Mouse (Mus musculus) MEL (cell line): ENCODE data around the gene Idh3b. TPM values are rescaled to one million over a fixed set of nuclear protein-coding genes. Genes with fewer than 3 reads are reported as not detected.

Experiments
- DNase-seq: peaks from one replicate; pipeline ENCODE4 v3.0.0; 2011; ENCODE audit warnings: low read depth, low spot score
- H3K27ac ChIP-seq: 2 replicates; pipeline ENCODE4 v1.5.1; 2012; ENCODE audit warnings: low read depth, mild to moderate bottlenecking, control low read depth, low read length, moderate library complexity; ENCODE audit not compliant: control insufficient read depth
- H3K27me3 ChIP-seq, 2 experiments: fragments of 150-350 bp in 1 of 2; sonication (generic) in 1 of 2; 2 replicates each; pipeline ENCODE4 v1.6.1; 2012; ENCODE audit warnings: low read length in 2 of 2, mild to moderate bottlenecking in 2 of 2, improper control_type of control experiment in 1 of 2, moderate library complexity in 1 of 2; ENCODE audit not compliant: insufficient read depth in 2 of 2, control insufficient read depth in 1 of 2
- H3K36me3 ChIP-seq, 2 experiments: 2 replicates each; pipeline ENCODE4 v1.6.1; 2012 to 2014; ENCODE audit warnings: low read length in 2 of 2, improper control_type of control experiment in 1 of 2, inconsistent platforms in 1 of 2, mild to moderate bottlenecking in 1 of 2; ENCODE audit not compliant: insufficient read depth in 2 of 2, control insufficient read depth in 1 of 2
- H3K4me1 ChIP-seq, 2 experiments: fragments of 150-350 bp in 1 of 2; sonication (generic) in 1 of 2; 2 replicates each; pipeline ENCODE4 v1.6.1; 2012; ENCODE audit warnings: low read length in 2 of 2, improper control_type of control experiment in 1 of 2, mild to moderate bottlenecking in 1 of 2; ENCODE audit not compliant: insufficient read depth in 2 of 2, control insufficient read depth in 1 of 2
- H3K4me3 ChIP-seq, 2 experiments: fragments of 150-350 bp in 1 of 2; sonication (generic) in 1 of 2; 2 replicates each; pipeline ENCODE4 v1.5.1; 2012; ENCODE audit warnings: low read depth in 2 of 2, low read length in 2 of 2, mild to moderate bottlenecking in 2 of 2, moderate library complexity in 2 of 2, control low read depth in 1 of 2, improper control_type of control experiment in 1 of 2; ENCODE audit not compliant: control insufficient read depth in 1 of 2, insufficient read depth in 1 of 2
- H3K79me2 ChIP-seq: 2 replicates; pipeline ENCODE4 v1.6.1; 2012; ENCODE audit warnings: mild to moderate bottlenecking, low read length, moderate library complexity; ENCODE audit not compliant: control insufficient read depth, poor library complexity, insufficient read depth
- H3K9ac ChIP-seq: 2 replicates; pipeline ENCODE4 v1.6.1; 2012; ENCODE audit warnings: low read depth, mild to moderate bottlenecking, control low read depth, low read length, moderate library complexity; ENCODE audit not compliant: control insufficient read depth, poor library complexity, severe bottlenecking
- H3K9me3 ChIP-seq: fragments of 150-350 bp; sonication (generic); replicated peaks from 2 replicates; pipeline ENCODE4 v1.6.1; 2012; ENCODE audit warnings: mild to moderate bottlenecking, low read length, improper control_type of control experiment, moderate library complexity; ENCODE audit not compliant: insufficient read depth
- BHLHE40 ChIP-seq: IDR thresholded peaks from 2 replicates; pipeline ENCODE4 v1.6.1; 2012; ENCODE audit warnings: low read depth, mild to moderate bottlenecking, inconsistent platforms, low read length, improper control_type of control experiment, borderline replicate concordance
- CHD1 ChIP-seq: IDR thresholded peaks from 2 replicates; pipeline ENCODE4 v1.6.1; 2012; ENCODE audit warnings: low read depth, mild to moderate bottlenecking, inconsistent platforms, low read length, improper control_type of control experiment
- CTCF ChIP-seq, 3 experiments: IDR thresholded peaks in 2 of 3; conservative IDR thresholded peaks in 1 of 3; 2 replicates each; pipeline ENCODE4 v1.5.1; 2011 to 2012; ENCODE audit warnings: low read length in 3 of 3, low read depth in 2 of 3, mild to moderate bottlenecking in 2 of 3, improper control_type of control experiment in 1 of 3, inconsistent platforms in 1 of 3, mixed read lengths in 1 of 3, moderate library complexity in 1 of 3; ENCODE audit not compliant: control insufficient read depth in 1 of 3, insufficient read depth in 1 of 3, poor library complexity in 1 of 3, severe bottlenecking in 1 of 3
- E2F4 ChIP-seq: IDR thresholded peaks from 2 replicates; pipeline ENCODE4 v1.6.1; 2011; ENCODE audit warnings: low read depth, low read length, improper control_type of control experiment, borderline replicate concordance
- EP300 ChIP-seq, 2 experiments: IDR thresholded peaks; 2 replicates each; pipeline ENCODE4 v1.6.1; 2011; ENCODE audit warnings: improper control_type of control experiment in 2 of 2, low read length in 2 of 2, low read depth in 1 of 2, mild to moderate bottlenecking in 1 of 2
- HCFC1 ChIP-seq: IDR thresholded peaks from 2 replicates; pipeline ENCODE4 v1.6.1; 2012; ENCODE audit warnings: low read depth, mild to moderate bottlenecking, inconsistent platforms, low read length, improper control_type of control experiment, moderate library complexity
- JUND ChIP-seq: IDR thresholded peaks from 2 replicates; pipeline ENCODE4 v1.6.1; 2011; ENCODE audit warnings: low read depth, mild to moderate bottlenecking, improper control_type of control experiment, low read length
- KAT2A ChIP-seq: conservative IDR thresholded peaks from 2 replicates; pipeline ENCODE4 v1.6.1; 2012; ENCODE audit warnings: low read depth, low read length, improper control_type of control experiment, inconsistent platforms
- MAX ChIP-seq: IDR thresholded peaks from 2 replicates; pipeline ENCODE4 v1.6.1; 2011; ENCODE audit warnings: low read length, improper control_type of control experiment
- MAZ ChIP-seq: IDR thresholded peaks from 2 replicates; pipeline ENCODE4 v1.6.1; 2012; ENCODE audit warnings: low read depth, mild to moderate bottlenecking, inconsistent platforms, low read length, improper control_type of control experiment
- MEF2A ChIP-seq: IDR thresholded peaks from 2 replicates; pipeline ENCODE4 v1.6.1; 2014; ENCODE audit warnings: low read depth, mild to moderate bottlenecking, inconsistent platforms, low read length, improper control_type of control experiment; ENCODE audit not compliant: poor library complexity, insufficient replicate concordance, severe bottlenecking; ENCODE audit errors: extremely low read depth
- MXI1 ChIP-seq: IDR thresholded peaks from 2 replicates; pipeline ENCODE4 v1.6.1; 2011; ENCODE audit warnings: mild to moderate bottlenecking, low read depth, low read length, improper control_type of control experiment
- MYC ChIP-seq: IDR thresholded peaks from 2 replicates; pipeline ENCODE4 v1.6.1; 2011; ENCODE audit warnings: low read depth, mild to moderate bottlenecking, low read length, improper control_type of control experiment, moderate library complexity
- NELFE ChIP-seq: IDR thresholded peaks from 2 replicates; pipeline ENCODE4 v1.6.1; 2011; ENCODE audit warnings: low read depth, low read length, improper control_type of control experiment
- NRF1 ChIP-seq: IDR thresholded peaks from 2 replicates; pipeline ENCODE4 v1.6.1; 2014; ENCODE audit warnings: low read depth, mild to moderate bottlenecking, inconsistent platforms, low read length, improper control_type of control experiment, moderate library complexity; ENCODE audit not compliant: poor library complexity, insufficient read depth, severe bottlenecking
- POLR2AphosphoS2 ChIP-seq: IDR thresholded peaks from 2 replicates; pipeline ENCODE4 v1.6.1; 2011; ENCODE audit warnings: low read length, improper control_type of control experiment
- POLR2AphosphoS5 ChIP-seq: IDR thresholded peaks from 2 replicates; pipeline ENCODE4 v1.6.1; 2012; ENCODE audit warnings: low read depth, borderline replicate concordance, mild to moderate bottlenecking, inconsistent platforms, low read length, moderate library complexity, mixed read lengths
- RAD21 ChIP-seq: IDR thresholded peaks from 2 replicates; pipeline ENCODE4 v1.6.1; 2011; ENCODE audit warnings: mild to moderate bottlenecking, low read depth, low read length, improper control_type of control experiment
- RCOR1 ChIP-seq: IDR thresholded peaks from 2 replicates; pipeline ENCODE4 v1.6.1; 2012; ENCODE audit warnings: low read depth, mild to moderate bottlenecking, inconsistent platforms, low read length, improper control_type of control experiment
- TBP ChIP-seq: IDR thresholded peaks from 2 replicates; pipeline ENCODE4 v1.8.0; 2011; ENCODE audit warnings: low read depth, low read length, improper control_type of control experiment
- UBTF ChIP-seq: IDR thresholded peaks from 2 replicates; pipeline ENCODE4 v1.6.1; 2012; ENCODE audit warnings: low read depth, mild to moderate bottlenecking, inconsistent platforms, low read length, improper control_type of control experiment, moderate library complexity, borderline replicate concordance; ENCODE audit not compliant: insufficient read depth
- USF1 ChIP-seq: IDR thresholded peaks from 2 replicates; pipeline ENCODE4 v1.6.1; 2014; ENCODE audit warnings: low read depth, mild to moderate bottlenecking, inconsistent platforms, low read length, improper control_type of control experiment, moderate library complexity
- USF2 ChIP-seq, 2 experiments: IDR thresholded peaks; 2 replicates each; pipeline ENCODE4 v1.6.1; 2011 to 2012; ENCODE audit warnings: improper control_type of control experiment in 2 of 2, low read length in 2 of 2, borderline replicate concordance in 1 of 2, inconsistent platforms in 1 of 2, low read depth in 1 of 2, mild to moderate bottlenecking in 1 of 2; ENCODE audit not compliant: insufficient read depth in 1 of 2
- ZC3H11A ChIP-seq: IDR thresholded peaks from 2 replicates; pipeline ENCODE4 v1.6.1; 2012; ENCODE audit warnings: low read depth, mild to moderate bottlenecking, inconsistent platforms, low read length, improper control_type of control experiment
- ZMIZ1 ChIP-seq: IDR thresholded peaks from 2 replicates; pipeline ENCODE4 v1.6.1; 2012; ENCODE audit warnings: low read depth, mild to moderate bottlenecking, inconsistent platforms, low read length, improper control_type of control experiment, moderate library complexity
- ZNF384 ChIP-seq: IDR thresholded peaks from 2 replicates; pipeline ENCODE4 v1.6.1; 2012; ENCODE audit warnings: low read depth, mild to moderate bottlenecking, inconsistent platforms, low read length, improper control_type of control experiment
- polyA plus RNA-seq, 2 experiments: library from polyadenylated mRNA; stranded (reverse) in 1 of 2; unstranded in 1 of 2; fragments of >175 nt in 1 of 2; fragments of >200 nt in 1 of 2; gene quantifications; 2 replicates each; pipeline versions ENCODE4 v1.2.1 to v1.2.4; 2012; ENCODE audit warnings: low replicate concordance in 2 of 2, low read depth in 1 of 2; ENCODE audit not compliant: insufficient read length in 2 of 2, insufficient read depth in 1 of 2, missing spikeins in 1 of 2
- total RNA-seq: library from RNA; depleted of rRNA; stranded (reverse); fragments of 300-350 nt; gene quantifications from 2 replicates; pipeline ENCODE4 v1.2.3, GENCODE M21; 2012

Idh3b gene
- total and polyA plus RNA-seq, 3 experiments: 210 to 1,030 (median 551) TPM

GRCm38 (mm10) chr2:130273732-130274131 lies 10.6 kb downstream of the Idh3b start:
- peaks cover 3 to 10% of the 10 kb centered on the region in 2 experiments; a peak in 2 of 4 replicates for H3K4me1 ChIP-seq
- no peaks in the 10 kb centered on the region for H3K9me3 ChIP-seq
- peaks cover 14 to 23% of the 10 kb centered on the region in 2 experiments for H3K36me3 ChIP-seq
- TF ChIP-seq MAZ (no peak), ZNF384 (no peak), NELFE (no peak), E2F4 (no peak), MYC (peak; percentile 97), USF1 (peak; percentile 78), POLR2AphosphoS5 (no peak), MAX (peak; percentile 97), ZMIZ1 (no peak), CTCF (IDR thresholded peaks at IDR 0.05 in 2 of 3, conservative IDR thresholded peaks at IDR 0.05 in 1 of 3; ENCODE audit: control insufficient read depth in 1 of 3, insufficient read depth in 1 of 3, low read depth in 2 of 3, low read length in 3 of 3, poor library complexity in 1 of 3, severe bottlenecking in 1 of 3) (no peak), MEF2A (no peak), HCFC1 (no peak), TBP (no peak), UBTF (no peak), USF2 (IDR thresholded peaks at IDR 0.05; ENCODE audit: borderline replicate concordance in 1 of 2, insufficient read depth in 1 of 2, low read depth in 1 of 2, low read length in 2 of 2) (no peak), JUND (no peak), POLR2AphosphoS2 (no peak), EP300 (IDR thresholded peaks at IDR 0.05; ENCODE audit: low read depth in 1 of 2, low read length in 2 of 2) (no peak), KAT2A (no peak), NRF1 (no peak), CHD1 (no peak; the same call in 1 of the 2 replicates), RCOR1 (no peak), RAD21 (no peak), MXI1 (peak; percentile 65; the same call in 1 of the 2 replicates), ZC3H11A (no peak), BHLHE40 (no peak)
- DNase-seq: no peak
- H3K27me3 ChIP-seq: no peaks in the 10 kb centered on the region
- H3K4me3 ChIP-seq: peak overlapping the region; percentile 63 to 96
- peaks cover 43% of the 10 kb centered on the region for H3K79me2 ChIP-seq
- H3K9ac ChIP-seq: peak overlapping the region; percentile 100
- peak overlapping the region; percentile 93 for H3K27ac ChIP-seq
